Mouse (Mus musculus): ENCODE results near the gene Psmb10. TPM values are rescaled to one million over a fixed set of nuclear protein-coding genes. Genes with fewer than 3 reads are reported as not detected.

The Psmb10 gene
- total RNA-seq, 1 experiment from 2014 or later, result 38.8 TPM

DNA sequence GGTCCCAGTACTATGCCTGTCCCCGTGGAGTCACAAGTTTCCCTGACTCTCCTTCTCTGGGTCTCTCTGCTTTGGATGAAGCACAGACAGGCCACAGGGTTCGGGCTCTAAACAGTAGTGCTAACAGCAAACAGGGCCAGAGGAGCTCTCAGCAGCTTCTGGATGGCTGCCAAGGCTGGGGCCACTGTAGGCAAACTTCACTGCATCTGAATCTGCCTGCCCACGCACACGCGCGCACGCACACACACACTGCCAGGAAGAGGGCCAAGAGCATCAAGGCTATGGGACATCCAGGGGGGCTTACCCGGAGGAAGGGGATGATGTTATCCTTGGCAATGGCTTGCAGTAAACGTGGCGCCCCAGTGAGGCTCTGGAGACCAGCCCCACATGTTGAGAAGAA is 11.1 kb upstream of the Psmb10 start:
- no peak for ATAC-seq (replicated peaks in 1 of 2; ENCODE audit: insufficient read depth in 1 of 2, low FRiP score in 2 of 2, low TSS enrichment in 1 of 2, low read depth in 1 of 2, poor library complexity in 2 of 2, severe bottlenecking in 2 of 2)

DNA sequence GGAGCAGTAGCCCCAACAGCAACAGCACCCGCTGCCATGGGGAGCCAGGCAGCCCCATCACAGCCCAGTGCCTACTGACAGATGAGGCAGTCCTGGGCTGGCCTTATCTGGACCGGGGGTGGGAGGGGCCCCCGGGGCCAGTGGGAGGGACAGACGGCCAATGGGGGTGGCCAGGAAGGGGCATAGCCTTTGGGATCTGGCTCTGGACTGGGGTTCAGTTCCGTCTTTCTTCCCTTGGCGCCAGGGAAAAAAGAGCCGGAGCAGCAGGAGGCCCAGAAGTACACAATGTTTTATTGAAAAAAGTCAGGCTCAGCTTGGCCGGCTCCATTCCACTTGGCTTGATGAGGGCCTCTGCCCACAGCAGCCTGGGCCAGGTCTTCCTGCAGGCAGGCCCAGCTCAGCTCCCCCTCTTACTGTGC is 5.1 kb upstream of the Psmb10 start, which contains the start of gene Lcat:
Lcat (minus strand) TSS at position 62 of the 419 bp plus-strand sequence.
- no peak for ATAC-seq (replicated peaks in 1 of 2; ENCODE audit: insufficient read depth in 1 of 2, low FRiP score in 2 of 2, low TSS enrichment in 1 of 2, low read depth in 1 of 2, poor library complexity in 2 of 2, severe bottlenecking in 2 of 2)

DNA sequence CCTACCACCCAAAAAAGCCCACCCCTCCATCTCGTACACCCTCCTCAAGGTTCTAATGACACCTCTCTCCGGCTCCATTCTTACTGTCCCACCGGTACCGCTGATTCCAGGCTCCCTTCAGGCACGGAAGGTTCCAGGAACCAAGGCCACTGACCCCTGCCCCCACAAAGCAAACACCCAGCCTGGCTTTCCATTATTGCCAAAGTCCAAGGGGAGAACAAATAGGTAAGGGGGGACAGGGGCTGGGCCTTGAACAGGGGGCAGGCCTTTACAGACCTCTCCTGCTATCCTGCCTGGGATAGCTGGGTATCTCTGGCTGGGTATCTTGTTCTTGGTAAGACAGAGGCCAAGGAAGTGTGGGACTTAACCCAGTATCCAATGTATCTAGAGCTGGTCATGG is 4.3 kb upstream of the Psmb10 start:
- ATAC-seq (replicated peaks in 1 of 2; ENCODE audit: insufficient read depth in 1 of 2, low FRiP score in 2 of 2, low TSS enrichment in 1 of 2, low read depth in 1 of 2, poor library complexity in 2 of 2, severe bottlenecking in 2 of 2), result no peak

DNA sequence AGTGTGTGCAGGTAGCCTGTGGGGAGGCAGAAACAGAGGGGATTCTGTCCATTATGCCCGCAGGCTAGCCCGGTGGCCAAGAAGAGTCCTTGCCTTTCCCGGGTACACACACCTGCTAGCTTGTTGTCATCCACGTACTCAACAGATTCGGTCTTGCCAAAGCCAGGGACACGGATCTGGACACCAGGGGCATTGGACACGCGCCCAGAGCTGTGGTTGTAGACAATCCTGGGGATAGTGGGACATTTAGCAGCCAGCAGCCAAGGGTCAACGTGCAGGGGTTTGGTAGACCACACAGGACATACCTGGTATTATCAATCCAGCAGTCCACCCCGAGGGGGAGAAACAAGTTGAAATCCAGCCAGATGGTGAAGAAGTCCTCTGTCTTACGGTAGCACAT is 3.8 kb upstream of the Psmb10 start:
- no peak for ATAC-seq (replicated peaks in 1 of 2; ENCODE audit: insufficient read depth in 1 of 2, low FRiP score in 2 of 2, low TSS enrichment in 1 of 2, low read depth in 1 of 2, poor library complexity in 2 of 2, severe bottlenecking in 2 of 2)

DNA sequence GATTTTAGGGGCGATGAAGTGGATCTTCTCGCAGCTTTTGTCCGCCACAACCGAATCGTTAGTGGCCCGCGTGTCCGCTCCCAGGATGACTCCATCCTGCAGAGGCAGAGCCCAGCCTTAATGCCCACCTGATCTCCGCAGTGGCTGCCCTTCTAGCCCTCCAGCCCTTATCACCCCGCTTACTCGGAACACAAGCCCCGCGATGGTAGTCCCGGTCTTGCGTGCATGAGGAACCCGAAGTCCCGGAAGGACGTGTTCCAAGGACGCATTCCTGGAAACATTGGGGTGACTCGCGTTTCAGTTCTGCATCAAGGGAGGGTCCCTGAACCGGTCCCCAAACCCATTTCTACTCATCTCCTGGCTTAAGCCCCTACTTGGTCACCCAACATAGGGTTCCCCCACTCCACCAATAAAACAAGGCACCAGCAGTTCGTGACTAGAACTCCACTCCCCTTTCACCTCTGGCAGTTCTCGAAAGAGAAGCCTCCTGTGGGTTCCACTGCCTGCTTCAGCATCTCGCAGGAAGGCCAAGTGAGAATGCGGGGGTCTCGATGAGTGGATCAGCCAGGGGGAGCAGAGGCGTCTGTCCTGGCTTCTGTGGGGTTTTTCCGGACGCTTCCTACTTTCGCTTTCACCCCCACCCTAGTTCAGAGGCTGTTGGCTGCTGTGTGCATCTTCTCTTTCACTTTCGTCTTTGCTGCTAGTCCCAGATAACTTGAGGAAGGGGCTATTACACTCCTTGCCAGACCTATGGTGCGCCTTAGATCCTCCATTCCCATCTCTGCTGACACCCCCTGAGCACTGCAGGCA is 543 bp downstream of the Psmb10 start:
- peak; percentile 42 to 65 for ATAC-seq (replicated peaks in 1 of 2; ENCODE audit: insufficient read depth in 1 of 2, low FRiP score in 2 of 2, low TSS enrichment in 1 of 2, low read depth in 1 of 2, poor library complexity in 2 of 2, severe bottlenecking in 2 of 2)

DNA sequence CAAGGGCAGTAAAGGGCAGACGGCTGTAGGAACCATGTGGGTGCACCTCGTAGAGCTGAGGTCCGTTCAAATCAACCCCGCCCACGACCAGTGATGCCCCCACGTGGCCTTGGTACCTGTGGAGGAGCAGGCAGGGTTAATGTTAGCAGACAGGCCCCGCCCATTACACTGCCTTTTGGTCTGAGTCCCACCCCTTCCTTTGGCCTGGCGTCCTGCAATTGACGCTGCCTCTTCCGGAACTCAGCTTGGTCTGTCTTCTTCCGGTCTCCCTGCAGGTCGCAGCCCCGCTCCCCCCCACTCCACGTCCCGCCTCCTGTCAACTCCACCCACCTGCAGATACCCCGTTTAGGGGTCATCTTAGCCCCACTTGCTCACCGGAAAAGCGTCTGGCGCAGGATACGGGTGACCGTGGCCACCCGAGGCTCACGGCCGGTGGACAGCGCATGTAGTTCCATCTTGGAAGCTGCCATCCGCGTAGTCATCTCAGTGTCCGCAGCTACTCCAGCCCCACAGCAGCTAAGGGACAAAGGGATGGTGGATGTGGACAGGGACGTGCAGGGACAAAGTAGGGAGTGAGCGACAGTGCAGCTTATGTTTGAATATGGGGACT is 1.3 kb downstream of the Psmb10 start:
- ATAC-seq (replicated peaks in 1 of 2; ENCODE audit: insufficient read depth in 1 of 2, low FRiP score in 2 of 2, low TSS enrichment in 1 of 2, low read depth in 1 of 2, poor library complexity in 2 of 2, severe bottlenecking in 2 of 2), result peak; percentile 79 to 80

DNA sequence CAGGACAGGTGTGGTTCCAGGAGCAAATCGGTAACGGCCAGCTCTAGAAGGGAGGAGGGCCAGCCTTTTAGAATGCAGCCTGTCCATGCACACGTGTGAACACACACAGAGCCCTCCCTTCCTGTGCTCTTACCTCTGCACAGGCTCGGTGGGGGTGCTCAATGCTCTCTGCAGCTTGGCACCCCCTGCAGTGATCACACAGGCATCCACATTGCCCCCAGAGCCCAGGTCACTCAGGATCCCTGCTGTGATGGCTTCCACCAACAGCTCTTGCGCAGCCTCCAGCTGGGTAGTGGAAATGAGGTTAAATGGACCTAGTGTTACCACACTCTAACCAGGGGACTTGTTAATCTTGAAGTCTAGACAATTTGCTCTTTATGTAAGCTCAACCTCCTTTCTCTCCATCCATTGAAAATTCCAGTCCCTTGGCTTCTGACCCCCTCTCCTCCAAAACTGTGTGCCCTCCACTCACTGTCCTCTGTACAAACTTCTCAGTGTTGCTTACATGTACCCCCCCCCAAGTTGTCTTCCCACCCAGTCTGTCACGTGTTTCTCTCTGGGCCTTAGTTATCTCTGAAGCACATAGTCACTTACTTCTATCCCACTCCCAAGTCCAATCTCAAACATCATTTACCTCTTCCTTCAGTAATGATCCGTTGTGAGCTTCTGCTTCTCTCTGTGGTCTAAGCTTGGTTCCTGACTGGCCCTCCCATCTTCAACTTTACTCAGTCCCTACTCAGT is 2.2 kb downstream of the Psmb10 start:
- ATAC-seq (replicated peaks in 1 of 2; ENCODE audit: insufficient read depth in 1 of 2, low FRiP score in 2 of 2, low TSS enrichment in 1 of 2, low read depth in 1 of 2, poor library complexity in 2 of 2, severe bottlenecking in 2 of 2), result no peak

DNA sequence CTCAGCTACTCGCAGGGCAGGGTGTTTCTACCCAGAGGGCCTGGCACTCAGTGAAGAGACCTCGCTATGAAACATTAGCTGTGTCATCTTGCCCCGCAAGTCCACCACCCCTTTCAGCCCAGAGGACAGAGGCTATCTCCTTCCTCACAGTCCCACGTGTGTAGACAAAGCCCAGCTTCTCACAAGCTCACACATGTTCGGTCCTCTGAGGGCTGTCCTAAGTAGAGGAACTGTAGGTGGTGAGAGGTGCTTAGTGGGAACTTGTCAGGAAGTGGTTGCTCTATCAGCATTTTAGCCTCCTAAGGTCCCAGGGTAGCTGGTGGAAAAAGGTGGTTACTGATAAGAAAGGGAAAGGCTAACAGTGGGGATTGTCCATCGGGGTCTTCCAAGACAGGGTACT is 3.1 kb downstream of the Psmb10 start:
- ATAC-seq (replicated peaks in 1 of 2; ENCODE audit: insufficient read depth in 1 of 2, low FRiP score in 2 of 2, low TSS enrichment in 1 of 2, low read depth in 1 of 2, poor library complexity in 2 of 2, severe bottlenecking in 2 of 2), result no peak

DNA sequence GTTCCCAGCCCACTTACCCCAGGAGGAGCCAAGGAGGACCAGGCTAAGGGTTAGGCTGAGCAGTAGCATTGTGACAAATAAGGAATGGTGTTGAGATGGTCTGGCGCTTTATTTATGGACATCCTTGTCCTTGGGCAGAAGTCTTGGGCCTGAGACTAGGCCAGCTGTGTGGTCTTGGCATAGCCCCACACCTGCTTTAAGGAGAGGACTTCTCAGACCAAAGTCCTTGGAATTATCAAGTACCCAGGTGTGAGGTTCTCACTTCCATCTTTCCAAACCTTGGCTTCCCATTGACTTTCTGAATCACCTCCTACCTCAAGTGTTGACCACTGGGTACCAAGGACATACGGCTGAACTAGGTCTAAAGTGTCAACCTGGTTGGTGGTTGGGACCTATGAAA is 4.5 kb downstream of the Psmb10 start, which contains the start of gene Ctrl:
Ctrl (minus strand) TSS at position 101 of the 400 bp plus-strand sequence.
- ATAC-seq (replicated peaks in 1 of 2; ENCODE audit: insufficient read depth in 1 of 2, low FRiP score in 2 of 2, low TSS enrichment in 1 of 2, low read depth in 1 of 2, poor library complexity in 2 of 2, severe bottlenecking in 2 of 2), result no peak

DNA sequence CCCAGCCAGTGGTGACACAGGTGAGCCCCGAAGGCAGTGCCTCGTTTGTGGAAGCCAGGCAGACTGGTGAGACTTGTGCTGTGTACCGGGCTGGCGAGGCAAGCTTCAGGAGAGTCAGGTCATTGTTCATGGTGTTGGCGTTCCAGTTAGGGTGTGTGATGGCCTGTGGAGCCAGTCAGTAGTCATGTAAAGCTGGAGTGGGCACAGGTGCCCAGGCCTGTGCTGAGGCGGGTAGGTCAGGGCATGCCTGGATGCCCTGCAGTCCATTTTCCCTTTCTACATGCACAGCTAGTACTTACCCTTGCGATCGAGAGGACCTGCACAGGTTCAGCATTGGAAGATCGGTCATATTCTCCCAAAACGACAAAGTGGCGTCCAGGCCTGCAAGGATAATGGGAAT is 5.7 kb downstream of the Psmb10 start:
- no peak for ATAC-seq (replicated peaks in 1 of 2; ENCODE audit: insufficient read depth in 1 of 2, low FRiP score in 2 of 2, low TSS enrichment in 1 of 2, low read depth in 1 of 2, poor library complexity in 2 of 2, severe bottlenecking in 2 of 2)

DNA sequence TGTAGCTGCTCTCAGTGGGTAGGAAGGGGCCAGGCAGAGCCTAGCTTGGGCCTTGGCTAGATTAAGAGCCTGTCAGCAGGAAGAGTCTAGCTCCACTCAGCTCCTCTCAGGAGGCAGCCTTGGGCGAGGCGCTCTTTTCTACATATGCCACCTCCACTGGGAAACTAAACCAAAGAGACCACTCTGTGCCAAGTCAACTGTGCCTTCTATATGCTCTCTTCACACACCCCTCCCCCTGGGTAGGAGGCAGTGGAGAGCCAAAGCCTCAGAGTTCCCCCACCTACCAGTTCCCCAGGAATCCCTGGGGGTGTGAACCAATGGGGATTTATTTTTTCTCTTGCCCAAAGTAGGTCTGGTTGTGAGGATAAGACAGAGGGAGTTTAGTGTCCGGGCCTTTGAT is 7.0 kb downstream of the Psmb10 start:
- no peak for ATAC-seq (replicated peaks in 1 of 2; ENCODE audit: insufficient read depth in 1 of 2, low FRiP score in 2 of 2, low TSS enrichment in 1 of 2, low read depth in 1 of 2, poor library complexity in 2 of 2, severe bottlenecking in 2 of 2)

DNA sequence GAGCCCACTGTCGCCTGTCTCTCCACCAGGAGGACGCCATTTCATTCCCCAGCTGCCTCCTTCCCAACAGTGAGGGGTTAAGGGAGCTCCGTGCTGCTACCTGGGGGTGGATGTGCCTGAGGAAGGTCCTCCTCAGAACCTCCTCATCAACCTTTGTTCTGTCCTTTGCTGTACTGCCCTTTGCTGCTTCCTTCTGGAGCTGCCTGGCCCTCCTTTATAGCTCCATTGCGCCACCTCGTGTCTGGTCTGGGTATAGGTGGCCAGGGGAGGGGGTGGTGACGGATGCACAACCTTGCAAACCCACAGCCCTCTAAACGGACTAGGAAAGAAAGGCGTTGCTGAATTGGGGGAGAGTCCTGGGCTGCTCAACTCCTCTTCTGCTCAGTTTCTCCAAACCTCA is 7.6 kb downstream of the Psmb10 start:
- ATAC-seq (replicated peaks in 1 of 2; ENCODE audit: insufficient read depth in 1 of 2, low FRiP score in 2 of 2, low TSS enrichment in 1 of 2, low read depth in 1 of 2, poor library complexity in 2 of 2, severe bottlenecking in 2 of 2), result peak; percentile 79 to 89; a peak in 3 of 4 replicates

DNA sequence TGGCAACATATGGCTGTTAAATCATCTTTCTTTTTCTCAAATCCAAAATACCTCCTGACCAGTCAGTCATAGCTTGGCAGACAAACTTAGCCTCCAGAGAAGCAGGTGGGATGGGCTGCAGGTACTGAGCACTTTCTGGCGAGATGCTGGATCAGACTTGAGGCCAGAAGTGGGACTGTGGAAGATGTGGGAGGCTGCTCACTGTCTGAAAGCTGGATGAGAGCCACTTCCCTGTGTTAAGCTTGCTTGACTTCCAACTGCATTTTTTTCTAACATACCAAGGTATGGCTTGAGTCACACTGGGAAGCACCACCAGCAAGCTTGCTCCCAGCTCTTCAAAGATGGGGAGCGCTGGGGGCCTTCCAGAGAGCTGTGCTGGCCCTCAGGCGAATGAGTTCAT is 13.1 kb downstream of the Psmb10 start:
- no peak for ATAC-seq (replicated peaks in 1 of 2; ENCODE audit: insufficient read depth in 1 of 2, low FRiP score in 2 of 2, low TSS enrichment in 1 of 2, low read depth in 1 of 2, poor library complexity in 2 of 2, severe bottlenecking in 2 of 2)

DNA sequence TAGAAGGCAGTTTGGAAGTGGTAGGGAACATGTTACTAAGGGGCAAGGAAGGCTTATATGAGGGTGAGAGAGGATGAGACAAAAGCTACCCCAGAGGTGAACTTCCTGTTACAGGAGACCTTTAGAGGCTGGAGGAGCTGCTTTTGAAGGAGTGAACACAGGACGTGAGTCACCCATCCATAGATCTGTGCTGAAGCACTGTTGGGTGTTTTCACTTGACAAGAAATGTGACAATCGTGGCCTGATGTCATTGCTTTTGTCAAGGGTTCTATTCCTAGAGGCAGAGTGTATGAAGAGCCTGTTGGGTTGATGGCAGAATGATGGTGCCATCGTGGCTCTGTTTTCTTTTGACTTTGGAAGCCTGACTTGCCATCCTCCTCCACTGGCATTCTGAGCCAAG is 18.9 kb downstream of the Psmb10 start:
- no peak for ATAC-seq (replicated peaks in 1 of 2; ENCODE audit: insufficient read depth in 1 of 2, low FRiP score in 2 of 2, low TSS enrichment in 1 of 2, low read depth in 1 of 2, poor library complexity in 2 of 2, severe bottlenecking in 2 of 2)

DNA sequence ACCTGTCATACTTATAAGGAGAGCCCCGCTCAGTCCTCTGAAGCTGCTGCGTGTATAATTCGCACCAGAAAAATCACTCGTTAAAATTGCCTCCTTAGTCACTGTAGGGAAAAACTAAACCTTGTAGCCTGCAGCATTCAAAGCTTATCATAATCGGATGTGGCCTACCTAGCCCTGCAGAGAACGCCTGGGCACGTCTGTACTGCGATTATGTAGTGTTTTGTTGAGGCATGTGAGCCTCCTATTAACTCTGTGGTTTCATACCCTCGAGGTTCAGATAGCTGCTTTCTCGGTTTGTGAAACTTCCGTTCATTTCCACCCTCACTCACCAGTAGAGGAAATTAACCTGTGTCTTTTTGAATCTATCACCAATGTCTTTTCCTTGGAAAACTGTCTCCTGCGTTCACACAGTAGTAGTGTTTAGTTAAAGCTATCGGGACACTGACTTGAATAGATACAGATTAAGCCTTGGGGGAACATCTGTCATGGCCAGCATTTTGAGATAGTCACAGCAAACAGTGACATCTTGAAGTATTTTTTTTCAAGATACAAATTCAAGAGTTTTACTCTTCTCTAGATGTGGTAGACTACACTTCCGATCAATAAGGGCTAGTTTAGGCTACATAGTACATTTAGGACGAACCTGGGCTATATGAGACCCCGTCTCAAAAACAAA is 37.2 kb downstream of the Psmb10 start:
- ATAC-seq (replicated peaks in 1 of 2; ENCODE audit: insufficient read depth in 1 of 2, low FRiP score in 2 of 2, low TSS enrichment in 1 of 2, low read depth in 1 of 2, poor library complexity in 2 of 2, severe bottlenecking in 2 of 2), result peak; percentile 9 to 44; a peak in 1 of 4 replicates

DNA sequence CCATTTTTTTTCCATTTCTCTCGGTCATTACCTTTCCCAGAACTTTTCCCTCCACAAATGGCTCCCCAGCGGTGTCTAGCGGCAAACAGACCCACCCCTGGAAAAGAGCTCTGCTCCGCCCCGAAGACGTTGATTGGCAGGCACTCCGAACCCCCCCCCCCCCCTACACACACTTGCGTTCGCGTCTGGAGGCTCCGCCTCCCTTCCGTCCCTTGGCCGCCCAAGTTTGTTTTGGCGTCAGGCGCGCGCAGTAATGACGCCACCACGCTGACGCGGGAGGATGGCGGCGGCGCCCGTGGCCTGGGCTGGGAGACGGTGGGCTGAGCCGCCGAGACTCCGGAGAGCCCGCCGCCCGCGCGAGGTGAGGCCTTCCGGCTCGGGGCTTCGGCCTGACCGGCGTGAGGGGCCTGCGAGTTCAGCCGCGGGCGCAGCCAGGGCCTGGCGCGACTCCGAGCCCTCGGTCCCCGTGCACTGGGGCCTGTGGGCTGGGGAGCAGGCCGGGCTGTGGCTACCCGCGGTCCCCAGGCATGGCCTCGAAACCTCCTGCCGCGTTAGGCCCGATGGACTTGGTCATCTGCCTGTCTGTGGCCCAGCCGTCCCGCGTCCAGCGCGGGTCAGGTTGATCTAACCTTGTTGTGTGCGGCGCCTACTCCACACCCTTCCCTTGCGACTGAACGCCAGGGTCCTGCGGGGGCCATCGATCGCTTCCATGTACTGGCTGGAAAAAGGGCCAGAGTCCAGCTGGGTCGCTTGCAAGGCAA is 37.9 kb downstream of the Psmb10 start, which contains the start of gene Pskh1:
Pskh1 (plus strand) TSS at position 262 of the 761 bp plus-strand sequence.
- peak; percentile 95 to 96 for ATAC-seq (replicated peaks in 1 of 2; ENCODE audit: insufficient read depth in 1 of 2, low FRiP score in 2 of 2, low TSS enrichment in 1 of 2, low read depth in 1 of 2, poor library complexity in 2 of 2, severe bottlenecking in 2 of 2)

All from hematopoietic stem cell, adult 5-6 weeks (primary cell).